Mouse (Mus musculus) lung, embryonic 14.5 days (tissue): ENCODE measurements at regions not wholly inside any gene's neighbourhood (a gene's known extent, or its start where the extent isn't known, plus 50 kb on each side); places are given as distances from the start of the nearest gene placed in this dataset.
"Not testable (repeated sequence)": the region's sequence is repeated elsewhere in the genome, so short reads cannot be mapped to it uniquely, and the experiment has no call there.

ENCODE experiments used
- ATAC-seq: fragments of 200-750 bp; cut with Nextera tagmentation; 2 replicates; pipeline ENCODE4 v1.8.0; 2017; ENCODE audit warnings: mild to moderate bottlenecking, moderate TSS enrichment, moderate library complexity; ENCODE audit not compliant: insufficient read depth
- DNase-seq: peaks from one replicate; pipeline ENCODE4 v3.0.0-alpha.2; 2015
- H3K27ac ChIP-seq: fragments of 300-500 bp; sonication (generic); 2 replicates; pipeline ENCODE4 v1.5.1; 2014; ENCODE audit warnings: low read depth, mild to moderate bottlenecking, moderate library complexity
- H3K27me3 ChIP-seq: fragments of 300-500 bp; sonication (generic); 2 replicates; pipeline ENCODE4 v1.6.1; 2014; ENCODE audit warnings: low read length, control low read depth; ENCODE audit not compliant: insufficient read depth
- H3K36me3 ChIP-seq: fragments of 300-500 bp; sonication (generic); 2 replicates; pipeline ENCODE4 v1.6.1; 2014; ENCODE audit warnings: control low read depth; ENCODE audit not compliant: insufficient read depth
- H3K4me1 ChIP-seq: fragments of 300-500 bp; sonication (generic); 2 replicates; pipeline ENCODE4 v1.6.1; 2014; ENCODE audit warnings: antibody characterized with exemption, control low read depth; ENCODE audit not compliant: insufficient read depth
- H3K4me2 ChIP-seq: fragments of 300-500 bp; sonication (generic); 2 replicates; pipeline ENCODE4 v1.6.1; 2014; ENCODE audit warnings: mild to moderate bottlenecking
- H3K4me3 ChIP-seq: fragments of 300-500 bp; sonication (generic); 2 replicates; pipeline ENCODE4 v1.5.1; 2014; ENCODE audit warnings: low read depth, low read length
- H3K9ac ChIP-seq: fragments of 300-500 bp; sonication (generic); 2 replicates; pipeline ENCODE4 v1.6.1; 2014
- H3K9me3 ChIP-seq: fragments of 300-500 bp; sonication (generic); 2 replicates; pipeline ENCODE4 v1.6.1; 2016; ENCODE audit warnings: low read depth, low read length, control low read depth
- CTCF ChIP-seq: IDR thresholded peaks from 2 replicates; pipeline ENCODE4 v1.5.1; 2016; ENCODE audit warnings: antibody characterized with exemption, low read depth
- WGBS: fragments of 180-500 bp; shearing (Covaris S2); extraction: QIAGEN DNeasy Blood & Tissue Kit; methylation state at CpG from one replicate; pipeline ENCODE4 v1.1.7; 2014; 5-methylcytosine and 5-hydroxymethylcytosine counted together

- ATAC-seq (no peak), DNase-seq (no peak)
- Histone ChIP-seq H3K36me3 (no peaks in the 10 kb centered on the region), H3K27me3 (no peaks in the 10 kb centered on the region), H3K4me3 (no peak overlapping the region), H3K4me1 (peaks cover 17% of the 10 kb centered on the region; the same call in 1 of the 2 replicates), H3K9me3 (no peaks in the 10 kb centered on the region), H3K27ac (no peak overlapping the region; the same call in 1 of the 2 replicates), H3K9ac (no peak overlapping the region), H3K4me2 (no peak overlapping the region)
- WGBS = 25% methylated on average over 5 of the region's 5 CpGs
- no peak for TF ChIP-seq CTCF
Measured at GRCm38 (mm10) chr9:14058592-14059227, 216.2 kb upstream of the Sesn3 start.

- Histone ChIP-seq H3K4me1 (peaks cover 17% of the 10 kb centered on the region; the same call in 1 of the 2 replicates), H3K9ac (no peak overlapping the region), H3K36me3 (no peaks in the 10 kb centered on the region), H3K27me3 (no peaks in the 10 kb centered on the region), H3K9me3 (no peaks in the 10 kb centered on the region), H3K4me2 (no peak overlapping the region), H3K27ac (no peak overlapping the region; the same call in 1 of the 2 replicates), H3K4me3 (no peak overlapping the region)
- DNase-seq (peak; percentile 21), ATAC-seq (no peak)
- peak; percentile 21; the same call in 1 of the 2 replicates for TF ChIP-seq CTCF
- WGBS = 57% methylated on average over 7 of the region's 7 CpGs
Measured at GRCm38 (mm10) chr9:14059228-14059779, 215.6 kb upstream of the Sesn3 start.

GRCm38 (mm10) chr9:14060257-14060656 is 214.6 kb upstream of the Sesn3 start:
- H3K9ac ChIP-seq = no peak overlapping the region
- no peaks in the 10 kb centered on the region for H3K36me3 ChIP-seq
- TF ChIP-seq CTCF = no peak
- no peak overlapping the region for H3K27ac ChIP-seq
- no peak overlapping the region for H3K4me2 ChIP-seq
- ATAC-seq (no peak), DNase-seq (no peak)
- peaks cover 17% of the 10 kb centered on the region; the same call in 1 of the 2 replicates for H3K4me1 ChIP-seq
- 89% methylated on average over 2 of the region's 2 CpGs for WGBS
- H3K27me3 ChIP-seq = no peaks in the 10 kb centered on the region
- H3K9me3 ChIP-seq = no peaks in the 10 kb centered on the region
- H3K4me3 ChIP-seq = no peak overlapping the region

GRCm38 (mm10) chr9:14061389-14061788 is 213.5 kb upstream of the Sesn3 start:
- Histone ChIP-seq H3K4me3 (no peak overlapping the region), H3K36me3 (no peaks in the 10 kb centered on the region), H3K4me2 (no peak overlapping the region), H3K9me3 (peaks cover 4% of the 10 kb centered on the region; the same call in 1 of the 2 replicates), H3K9ac (no peak overlapping the region), H3K27me3 (no peaks in the 10 kb centered on the region), H3K27ac (no peak overlapping the region), H3K4me1 (peaks cover 17% of the 10 kb centered on the region; the same call in 1 of the 2 replicates)
- ATAC-seq (no peak), DNase-seq (no peak)
- TF ChIP-seq CTCF = no peak
- 77% methylated on average over 5 of the region's 5 CpGs for WGBS

- ATAC-seq (no peak), DNase-seq (no peak)
- H3K27me3 ChIP-seq = no peaks in the 10 kb centered on the region
- H3K4me3 ChIP-seq = no peak overlapping the region
- no peak overlapping the region for H3K27ac ChIP-seq
- no peaks in the 10 kb centered on the region for H3K36me3 ChIP-seq
- H3K9me3 ChIP-seq = peaks cover 4% of the 10 kb centered on the region; the same call in 1 of the 2 replicates
- no peak for TF ChIP-seq CTCF
- no peak overlapping the region for H3K9ac ChIP-seq
- no peak overlapping the region for H3K4me2 ChIP-seq
- WGBS = 76% methylated on average over 9 of the region's 9 CpGs
- H3K4me1 ChIP-seq = peaks cover 13% of the 10 kb centered on the region; the same call in 1 of the 2 replicates
Measured at GRCm38 (mm10) chr9:14061840-14062239, 213.0 kb upstream of the Sesn3 start.

- Histone ChIP-seq H3K4me2 (no peak overlapping the region), H3K9ac (no peak overlapping the region), H3K9me3 (peaks cover 4% of the 10 kb centered on the region; the same call in 1 of the 2 replicates), H3K27me3 (no peaks in the 10 kb centered on the region), H3K4me1 (0 out of 2 replicates have a peak, but pooled peaks cover 7% of the 10 kb centered on the region), H3K36me3 (no peaks in the 10 kb centered on the region), H3K27ac (no peak overlapping the region), H3K4me3 (no peak overlapping the region)
- no peak for TF ChIP-seq CTCF
- ATAC-seq (no peak), DNase-seq (no peak)
- 97% methylated on average over 1 of the region's 1 CpGs for WGBS
Measured at GRCm38 (mm10) chr9:14062706-14063105, 212.2 kb upstream of the Sesn3 start.

GRCm38 (mm10) chr9:14066741-14067140 is 208.1 kb upstream of the Sesn3 start:
- H3K27me3 ChIP-seq, H3K4me3 ChIP-seq, H3K27ac ChIP-seq, DNase-seq, H3K9ac ChIP-seq, H3K9me3 ChIP-seq, ATAC-seq, H3K36me3 ChIP-seq, H3K4me2 ChIP-seq, H3K4me1 ChIP-seq: not testable (repeated sequence)
- 93% methylated on average over 7 of the region's 7 CpGs for WGBS
